Mouse (Mus musculus): ENCODE measurements around the gene Prdm2. TPM values are rescaled to one million over a fixed set of nuclear protein-coding genes. Genes with fewer than 3 reads are reported as not detected.
A peak's percentile ranks its signal among the peaks of the same experiment; 100 is the strongest.

The Prdm2 gene
- total RNA-seq, 2 experiments from 2014 or later, result 12.4 to 27.8 TPM

GRCm38 (mm10) chr4:143213571-143213970 lies 776 bp upstream of the Prdm2 start:
- ATAC-seq (replicated peaks; ENCODE audit: poor library complexity, severe bottlenecking), result no peak

DNA sequence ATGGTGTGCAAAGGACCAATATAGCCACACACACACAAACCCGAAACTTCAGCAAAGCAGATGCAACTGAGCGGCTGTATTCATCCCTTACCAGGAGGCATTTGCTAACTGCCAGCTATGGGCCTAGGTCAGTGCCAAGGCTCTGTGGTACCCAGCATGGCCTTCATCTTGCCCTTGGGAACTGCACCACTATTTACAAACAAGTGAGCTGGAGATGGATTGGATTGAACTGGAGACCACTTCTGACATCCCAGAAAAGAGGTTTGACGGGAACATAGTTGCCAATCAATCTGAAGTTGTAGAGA lies 332 bp upstream of the Prdm2 start:
- no peak for ATAC-seq (replicated peaks; ENCODE audit: poor library complexity, severe bottlenecking)

GRCm38 (mm10) chr4:143211584-143212340 lies 1.0 kb downstream of the Prdm2 start:
- 0 out of 2 replicates have a peak, but pooled peaks have one; percentile 6 for ATAC-seq (replicated peaks; ENCODE audit: poor library complexity, severe bottlenecking)

DNA sequence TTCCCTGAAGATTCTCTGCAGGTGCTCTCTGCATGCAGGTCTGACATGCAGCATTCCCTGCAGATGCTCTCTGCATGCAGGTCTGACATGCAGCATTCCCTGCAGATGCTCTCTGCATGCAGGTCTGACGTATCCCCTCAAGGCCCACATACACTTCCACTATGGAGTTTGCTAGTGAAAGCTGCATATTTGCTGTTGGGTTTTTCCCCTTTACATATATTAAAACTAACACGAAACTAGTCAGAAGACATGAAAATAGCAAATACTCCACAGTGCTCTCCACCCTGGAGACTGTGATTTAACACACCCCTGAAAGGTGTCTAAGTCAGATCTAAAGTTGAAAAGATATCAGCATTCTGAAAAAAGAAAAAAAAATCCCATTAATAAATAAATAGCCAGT lies 2.8 kb downstream of the Prdm2 start:
- no peak for ATAC-seq (replicated peaks; ENCODE audit: poor library complexity, severe bottlenecking)

DNA sequence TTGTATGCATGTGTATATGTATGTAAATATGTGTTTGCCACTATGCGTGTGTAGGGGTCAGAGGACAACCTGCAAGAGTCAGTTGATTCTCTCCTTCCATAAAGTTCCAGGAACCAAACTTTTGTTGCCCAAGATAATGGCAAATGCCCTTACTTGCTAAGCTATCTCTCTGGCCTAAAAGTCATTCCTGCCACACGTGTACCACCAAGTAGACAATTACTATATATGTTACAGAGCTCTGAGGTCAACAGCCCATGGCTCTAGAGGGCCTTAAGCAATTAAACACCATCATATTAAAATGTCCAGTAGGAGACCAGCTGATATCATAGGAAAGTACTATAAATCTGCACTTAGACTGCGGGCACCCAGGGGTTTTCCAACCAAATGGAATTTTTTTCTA lies 10.1 kb downstream of the Prdm2 start:
- no peak for ATAC-seq (replicated peaks; ENCODE audit: poor library complexity, severe bottlenecking)

GRCm38 (mm10) chr4:143198371-143198770 lies 14.4 kb downstream of the Prdm2 start:
- ATAC-seq (replicated peaks; ENCODE audit: poor library complexity, severe bottlenecking), result peak; percentile 62

DNA sequence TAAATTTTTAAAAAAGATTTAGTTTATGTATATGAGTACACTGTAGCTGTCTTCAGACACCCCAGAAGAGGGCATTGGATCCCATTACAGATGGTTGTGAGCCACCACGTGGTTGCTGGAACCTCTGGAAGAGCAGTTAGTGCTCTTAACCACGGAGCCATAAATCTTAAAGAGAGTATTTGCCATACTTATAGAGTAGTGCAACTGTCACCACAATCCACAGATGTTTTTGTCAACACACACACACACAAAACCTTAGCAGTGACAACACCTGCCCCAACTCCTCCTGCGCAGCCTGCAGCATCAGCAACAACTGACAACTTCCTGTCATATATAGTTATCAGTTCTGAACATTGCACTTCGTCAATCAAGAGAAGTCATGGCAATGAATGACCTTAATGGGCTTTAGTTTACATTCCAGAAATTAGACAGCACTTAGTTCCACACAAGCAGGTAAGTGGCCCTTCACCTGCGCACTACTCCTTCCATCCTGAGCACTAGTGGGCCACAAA lies 14.9 kb downstream of the Prdm2 start:
- no peak for ATAC-seq (replicated peaks; ENCODE audit: poor library complexity, severe bottlenecking)

DNA sequence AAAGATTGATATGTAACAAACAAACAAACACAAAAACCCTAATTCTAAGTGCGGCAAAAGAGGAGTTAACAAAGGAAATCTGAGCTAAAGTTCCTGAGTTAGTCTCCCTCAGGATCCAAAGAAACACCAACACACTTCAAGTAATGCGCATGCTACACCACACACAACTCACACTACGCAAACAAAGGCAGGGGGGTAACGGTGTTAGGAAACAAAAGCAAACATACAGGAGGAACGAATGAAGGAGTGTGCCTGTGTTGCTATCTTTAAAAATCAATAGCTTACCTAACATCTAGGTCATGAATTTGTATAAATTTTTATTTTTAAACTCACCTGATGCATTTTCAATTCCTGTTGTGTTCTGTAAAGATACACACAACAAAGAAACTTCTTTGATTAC lies 18.5 kb downstream of the Prdm2 start:
- ATAC-seq (replicated peaks; ENCODE audit: poor library complexity, severe bottlenecking), result no peak

DNA sequence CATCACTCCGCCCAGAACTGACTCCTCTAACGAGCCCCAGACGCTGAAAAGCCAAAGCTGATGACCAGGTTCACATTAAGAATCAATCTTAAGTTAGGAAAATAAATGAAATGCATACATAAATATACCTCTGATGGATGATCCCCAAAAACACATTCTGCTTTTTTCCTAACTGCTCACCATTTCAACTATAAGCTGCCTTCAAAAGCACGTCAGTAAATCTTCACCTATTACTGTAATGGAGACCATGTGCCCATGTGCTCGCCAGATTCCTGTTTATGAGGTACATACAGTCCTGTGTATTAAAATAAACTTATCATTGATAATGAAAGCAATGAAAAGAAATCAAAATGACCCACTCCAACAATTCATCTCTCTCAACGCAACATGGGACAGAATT lies 19.6 kb downstream of the Prdm2 start:
- ATAC-seq (replicated peaks; ENCODE audit: poor library complexity, severe bottlenecking), result no peak

GRCm38 (mm10) chr4:143191783-143192182 lies 21.0 kb downstream of the Prdm2 start:
- ATAC-seq (replicated peaks; ENCODE audit: poor library complexity, severe bottlenecking), result no peak

DNA sequence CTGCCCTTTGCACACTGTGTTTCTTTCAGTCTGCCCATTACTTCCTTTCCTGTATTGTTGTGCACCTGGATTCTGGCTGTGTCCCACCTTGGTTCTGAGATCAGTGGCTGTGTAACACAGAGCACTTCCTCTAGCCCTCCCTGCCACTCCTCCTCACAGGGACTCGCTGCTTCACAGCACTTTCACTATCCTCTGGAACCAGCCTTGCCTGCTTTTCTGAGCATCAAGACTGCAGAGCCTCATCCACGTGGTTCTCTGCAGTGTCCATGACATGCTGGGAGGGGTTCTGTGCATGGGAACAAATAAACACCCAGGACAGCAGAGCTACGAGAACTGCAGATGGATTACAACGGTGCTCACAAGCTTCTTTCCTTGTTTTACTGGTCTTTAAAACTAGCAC lies 22.1 kb downstream of the Prdm2 start:
- ATAC-seq (replicated peaks; ENCODE audit: poor library complexity, severe bottlenecking), result peak; percentile 68

DNA sequence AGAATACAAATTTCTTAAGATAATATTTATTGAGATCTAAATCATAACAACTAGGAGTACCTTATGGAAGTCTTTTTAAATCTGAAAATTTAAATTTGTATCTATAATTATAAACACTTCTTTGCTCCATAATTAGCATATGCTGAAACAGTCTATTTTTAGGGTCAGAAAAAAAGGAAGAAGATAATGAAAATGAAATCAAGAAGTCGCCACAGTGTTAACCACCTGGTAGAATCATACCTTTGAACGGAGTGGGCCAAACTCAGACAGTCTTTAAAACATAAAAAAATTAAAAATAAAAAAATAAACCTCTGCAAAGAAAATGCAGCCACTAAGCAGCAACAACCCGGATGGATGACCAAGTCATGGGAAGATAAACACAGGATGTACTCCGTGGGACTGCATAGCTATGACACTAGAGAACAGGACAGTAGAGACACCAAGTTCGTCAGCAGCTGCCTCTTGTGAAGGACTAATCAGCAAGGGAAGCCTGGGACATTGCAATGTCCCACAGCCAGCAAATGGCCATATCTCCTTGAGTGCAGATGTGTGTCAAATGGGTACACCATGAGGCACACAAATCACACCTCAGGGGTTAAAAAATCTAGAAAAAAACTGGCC lies 24.1 kb downstream of the Prdm2 start:
- ATAC-seq (replicated peaks; ENCODE audit: poor library complexity, severe bottlenecking), result peak; percentile 47

- no peak for ATAC-seq (replicated peaks; ENCODE audit: poor library complexity, severe bottlenecking)
Observed at GRCm38 (mm10) chr4:143186066-143186465, 26.7 kb downstream of the Prdm2 start.

- ATAC-seq (replicated peaks; ENCODE audit: poor library complexity, severe bottlenecking), result no peak
Observed at GRCm38 (mm10) chr4:143185496-143185895, 27.3 kb downstream of the Prdm2 start.

- no peak for ATAC-seq (replicated peaks; ENCODE audit: poor library complexity, severe bottlenecking)
Observed at GRCm38 (mm10) chr4:143183141-143183540, 29.7 kb downstream of the Prdm2 start.

- ATAC-seq (replicated peaks; ENCODE audit: poor library complexity, severe bottlenecking), result peak; percentile 56
Observed at GRCm38 (mm10) chr4:143180731-143181130, 32.1 kb downstream of the Prdm2 start.

GRCm38 (mm10) chr4:143171600-143172290 lies 41.0 kb downstream of the Prdm2 start:
- ATAC-seq (replicated peaks; ENCODE audit: poor library complexity, severe bottlenecking), result no peak

DNA sequence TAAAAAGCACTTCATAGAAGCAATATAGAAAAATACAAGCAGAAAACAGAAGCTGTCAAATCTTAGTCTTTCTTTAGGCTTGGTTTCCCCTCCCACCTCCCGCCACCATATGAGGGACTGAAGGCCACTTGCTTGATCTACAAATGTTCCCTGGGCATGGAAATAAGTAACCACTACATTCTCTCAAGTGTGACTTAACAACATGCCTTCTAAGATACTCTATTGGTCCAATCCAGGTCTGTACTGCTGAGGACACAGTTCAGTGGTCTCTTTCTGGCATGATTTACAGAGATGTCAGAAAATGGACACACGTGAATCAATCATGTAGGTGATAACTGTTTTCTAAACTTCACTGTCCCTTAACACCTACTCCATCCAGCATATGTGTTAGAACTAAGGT lies 42.5 kb downstream of the Prdm2 start:
- ATAC-seq (replicated peaks; ENCODE audit: poor library complexity, severe bottlenecking), result no peak

- ATAC-seq (replicated peaks; ENCODE audit: poor library complexity, severe bottlenecking), result no peak
Observed at GRCm38 (mm10) chr4:143168093-143168492, 44.7 kb downstream of the Prdm2 start.

GRCm38 (mm10) chr4:143161619-143162479 lies 50.9 kb downstream of the Prdm2 start:
- peak; percentile 95 for ATAC-seq (replicated peaks; ENCODE audit: poor library complexity, severe bottlenecking)
